Mouse (Mus musculus) embryonic facial prominence, embryonic 15.5 days (tissue): ENCODE measurements at regions not wholly inside any gene's neighbourhood (a gene's known extent, or its start where the extent isn't known, plus 50 kb on each side); places are given as distances from the start of the nearest gene placed in this dataset.

Experiments used
- ATAC-seq: fragments of 200-750 bp; cut with Nextera tagmentation; 2 replicates; pipeline ENCODE4 v1.8.0; 2017; ENCODE audit warnings: low read depth, moderate TSS enrichment; ENCODE audit not compliant: insufficient number of reproducible peaks, low FRiP score, low TSS enrichment
- H3K27ac ChIP-seq: fragments of 300-500 bp; sonication (generic); replicated peaks from 2 replicates; pipeline ENCODE4 v1.5.1; 2015; ENCODE audit warnings: mild to moderate bottlenecking, inconsistent platforms
- H3K27me3 ChIP-seq: fragments of 300-500 bp; sonication (generic); 2 replicates; pipeline ENCODE4 v1.6.1; 2015; ENCODE audit warnings: inconsistent platforms
- H3K36me3 ChIP-seq: fragments of 300-500 bp; sonication (generic); 2 replicates; pipeline ENCODE4 v1.6.1; 2015; ENCODE audit warnings: mild to moderate bottlenecking, inconsistent platforms
- H3K4me1 ChIP-seq: fragments of 300-500 bp; sonication (generic); 2 replicates; pipeline ENCODE4 v1.6.1; 2015; ENCODE audit warnings: inconsistent platforms
- H3K4me2 ChIP-seq: fragments of 300-500 bp; sonication (generic); replicated peaks from 2 replicates; pipeline ENCODE4 v1.6.1; 2015; ENCODE audit warnings: mild to moderate bottlenecking, inconsistent platforms
- H3K4me3 ChIP-seq: fragments of 300-500 bp; sonication (generic); replicated peaks from 2 replicates; pipeline ENCODE4 v1.5.1; 2015; ENCODE audit warnings: mild to moderate bottlenecking, inconsistent platforms
- H3K9ac ChIP-seq: fragments of 300-500 bp; sonication (generic); 2 replicates; pipeline ENCODE4 v1.6.1; 2015; ENCODE audit warnings: inconsistent platforms
- H3K9me3 ChIP-seq: fragments of 300-500 bp; sonication (generic); replicated peaks from 2 replicates; pipeline ENCODE4 v1.6.1; 2016; ENCODE audit warnings: inconsistent platforms
- WGBS: fragments of 180-500 bp; shearing (Covaris S2); methylation state at CpG from one replicate; pipeline ENCODE4 v1.1.7; 2015; 5-methylcytosine and 5-hydroxymethylcytosine counted together

DNA sequence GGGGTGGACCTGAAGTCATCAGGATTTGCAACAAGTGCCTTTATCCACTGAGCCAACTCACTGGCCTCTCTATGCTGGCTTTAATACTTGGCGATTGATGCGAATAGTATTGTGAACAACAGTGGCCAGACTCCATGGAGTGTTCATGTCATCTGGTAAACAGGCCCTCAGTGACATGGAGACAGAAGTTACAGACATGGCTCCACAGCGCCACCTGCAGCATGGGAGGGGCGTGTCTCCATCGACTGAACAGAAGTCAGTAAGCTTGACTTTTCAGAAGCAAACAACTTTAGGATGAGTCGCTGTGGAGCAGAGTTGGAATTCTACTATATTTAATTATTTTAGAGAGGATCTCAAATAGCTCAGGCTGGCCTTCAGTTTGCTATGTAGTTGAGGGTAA lies 74.0 kb upstream of the Foxk1 start:
- no peaks in the 10 kb centered on the region for H3K9me3 ChIP-seq
- H3K4me2 ChIP-seq, result no peak overlapping the region
- no peak overlapping the region for H3K9ac ChIP-seq
- H3K36me3 ChIP-seq, result no peaks in the 10 kb centered on the region
- no peaks in the 10 kb centered on the region for H3K27me3 ChIP-seq
- H3K4me1 ChIP-seq, result peaks cover 7% of the 10 kb centered on the region; the same call in 1 of the 2 replicates
- ATAC-seq, result no peak
- 73% methylated on average over 6 of the region's 6 CpGs for WGBS
- no peak overlapping the region for H3K4me3 ChIP-seq
- no peak overlapping the region for H3K27ac ChIP-seq

DNA sequence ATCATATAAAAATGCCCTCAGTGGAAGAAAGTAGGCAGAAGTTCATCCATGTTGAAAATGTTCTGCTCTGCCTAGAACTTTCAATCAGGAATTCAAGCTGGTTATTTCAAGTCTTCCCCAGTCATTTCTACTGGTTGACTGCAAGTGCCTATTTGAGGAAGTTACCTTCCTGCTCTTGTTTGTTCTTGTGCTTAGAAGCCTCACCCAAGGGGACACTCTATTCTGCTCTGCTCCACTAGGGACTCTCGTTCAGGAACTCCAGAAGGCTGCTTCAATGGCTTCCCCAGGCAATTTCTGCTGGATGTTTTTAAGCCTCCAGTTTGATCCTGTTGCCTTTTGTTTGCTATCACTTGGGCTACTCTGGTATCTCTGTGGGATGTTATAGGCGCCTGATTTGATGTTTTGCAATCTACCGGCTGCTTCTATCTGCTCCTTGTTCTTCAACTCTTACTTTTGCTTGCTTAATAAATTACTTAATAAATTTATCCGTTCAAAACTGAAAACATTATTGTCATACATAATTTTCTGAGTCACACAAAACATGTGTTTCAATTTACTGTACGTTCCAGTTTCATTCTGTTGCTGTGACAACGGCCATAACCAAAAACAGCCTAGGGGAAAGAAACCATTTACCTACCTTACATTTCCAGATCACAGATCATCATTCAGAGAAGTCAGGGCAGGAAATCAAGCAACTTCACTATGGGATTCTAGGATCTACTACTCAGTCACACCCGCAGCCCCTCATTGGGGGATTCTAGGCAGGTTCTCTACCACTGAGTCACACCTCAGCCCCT lies 71.4 kb upstream of the Foxk1 start:
- no peak overlapping the region for H3K4me3 ChIP-seq
- no peaks in the 10 kb centered on the region for H3K9me3 ChIP-seq
- H3K4me1 ChIP-seq, result peaks cover 3% of the 10 kb centered on the region; the same call in 1 of the 2 replicates
- ATAC-seq, result no peak
- WGBS, result 33% methylated on average over 7 of the region's 7 CpGs
- no peaks in the 10 kb centered on the region for H3K27me3 ChIP-seq
- peak overlapping the region; percentile 78 for H3K27ac ChIP-seq
- no peak overlapping the region for H3K9ac ChIP-seq
- H3K4me2 ChIP-seq, result no peak overlapping the region
- H3K36me3 ChIP-seq, result no peaks in the 10 kb centered on the region

DNA sequence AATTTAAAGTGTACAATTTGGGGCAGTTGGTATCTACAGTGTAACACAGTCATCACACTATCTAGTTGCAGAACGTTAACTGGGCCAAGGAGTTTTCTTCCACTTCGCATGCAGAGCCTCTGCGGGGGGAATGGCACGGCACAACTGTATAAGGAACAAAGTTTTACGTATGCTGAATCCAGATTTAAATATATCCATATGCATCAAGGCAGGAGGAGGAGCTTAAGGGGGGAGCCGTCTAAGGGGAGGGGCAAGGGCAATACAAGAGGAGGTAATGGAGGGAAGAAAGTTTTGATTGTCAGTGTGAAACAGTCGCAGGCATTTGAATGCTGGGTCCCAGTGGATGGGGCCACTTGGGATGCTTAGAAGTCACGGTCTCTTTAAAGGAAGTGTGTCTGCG lies 68.6 kb upstream of the Foxk1 start:
- no peak overlapping the region for H3K4me2 ChIP-seq
- no peak overlapping the region for H3K4me3 ChIP-seq
- H3K27me3 ChIP-seq, result no peaks in the 10 kb centered on the region
- peaks cover 3% of the 10 kb centered on the region; the same call in 1 of the 2 replicates for H3K4me1 ChIP-seq
- no peaks in the 10 kb centered on the region for H3K36me3 ChIP-seq
- H3K27ac ChIP-seq, result no peak overlapping the region
- no peaks in the 10 kb centered on the region for H3K9me3 ChIP-seq
- no peak overlapping the region for H3K9ac ChIP-seq
- 50% methylated on average over 9 of the region's 9 CpGs for WGBS
- no peak for ATAC-seq

DNA sequence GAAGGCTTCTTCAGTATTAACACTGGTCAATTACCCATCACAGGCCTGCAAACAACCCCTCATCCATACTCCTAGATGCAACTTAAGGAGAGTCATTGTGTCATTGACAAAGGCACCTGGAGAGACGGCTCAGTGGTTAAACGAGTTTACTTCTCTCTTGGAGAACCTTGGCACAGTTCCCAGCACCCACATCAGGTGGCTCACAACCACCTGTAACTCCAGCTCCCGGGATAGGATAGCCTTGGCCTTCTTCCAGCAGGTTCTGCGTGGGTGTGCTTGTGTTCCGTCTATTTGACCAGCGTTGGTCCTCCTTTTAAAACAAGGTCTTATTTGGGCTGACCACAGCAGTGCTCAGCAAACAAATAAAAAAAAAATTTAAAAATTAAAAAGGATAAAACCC lies 63.9 kb upstream of the Foxk1 start:
- no peak overlapping the region for H3K9ac ChIP-seq
- no peak overlapping the region for H3K27ac ChIP-seq
- no peak overlapping the region for H3K4me3 ChIP-seq
- no peaks in the 10 kb centered on the region for H3K27me3 ChIP-seq
- ATAC-seq, result no peak
- no peak overlapping the region for H3K4me2 ChIP-seq
- H3K36me3 ChIP-seq, result no peaks in the 10 kb centered on the region
- no peaks in the 10 kb centered on the region for H3K9me3 ChIP-seq
- peaks cover 14% of the 10 kb centered on the region for H3K4me1 ChIP-seq
- 60% methylated on average over 6 of the region's 6 CpGs for WGBS

DNA sequence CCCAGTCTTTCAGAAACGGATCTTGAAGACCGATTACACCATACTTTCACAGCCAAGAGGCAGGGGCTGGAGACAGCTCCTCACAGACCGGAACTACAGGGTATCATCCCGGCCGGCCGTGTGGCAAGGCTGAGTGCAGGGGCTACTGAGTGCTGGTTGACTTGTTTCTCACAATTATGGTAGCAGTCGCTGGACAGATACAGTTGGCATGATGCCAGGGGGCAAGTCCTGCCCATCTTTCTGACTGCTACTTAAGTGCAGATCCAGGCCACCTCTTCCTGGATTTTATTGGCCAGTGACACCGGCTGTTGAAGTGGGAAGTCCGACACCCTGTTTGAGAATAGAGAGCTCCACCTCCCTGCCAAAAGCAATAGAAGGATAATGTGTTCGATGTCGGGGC lies 63.2 kb upstream of the Foxk1 start:
- H3K9ac ChIP-seq, result no peak overlapping the region
- 66% methylated on average over 11 of the region's 11 CpGs for WGBS
- no peak for ATAC-seq

DNA sequence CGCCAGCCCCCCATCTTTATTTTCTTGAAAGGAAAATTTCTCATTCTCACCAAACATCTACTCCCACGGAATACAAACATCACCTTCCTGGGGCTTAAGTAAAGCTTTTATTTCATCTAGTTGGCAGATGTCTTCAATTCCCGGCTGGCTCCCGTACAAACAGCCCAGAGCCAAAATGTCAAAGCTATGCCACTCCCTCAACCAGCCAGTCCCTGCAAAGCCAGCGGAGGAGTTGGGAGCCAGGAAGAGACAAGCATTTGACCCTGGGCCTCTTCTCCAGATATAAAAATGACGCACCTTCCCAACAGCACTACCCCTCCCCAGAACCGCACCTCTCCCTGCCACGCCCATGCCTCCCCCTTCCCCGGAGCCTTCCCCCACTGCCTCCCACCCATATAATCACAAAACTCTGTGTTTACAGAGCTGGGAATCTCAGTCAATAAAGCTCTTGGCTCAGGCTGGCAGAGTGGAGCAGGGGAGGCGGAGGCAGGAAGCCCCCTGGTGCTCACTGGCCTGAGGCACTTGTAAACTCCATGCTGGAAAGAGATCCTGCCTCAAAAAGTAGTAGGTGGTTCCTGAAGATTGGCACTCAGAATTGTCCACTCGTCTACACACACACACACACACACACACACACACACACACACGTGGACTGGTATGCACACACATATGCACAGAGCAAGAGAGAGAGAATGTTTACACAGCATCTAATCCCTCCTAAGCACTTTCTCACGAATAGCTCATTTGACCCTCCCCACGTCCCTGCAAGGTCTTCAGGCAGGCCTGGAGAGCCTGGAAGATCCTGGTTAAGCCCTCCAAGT lies 60.9 kb upstream of the Foxk1 start:
- no peak overlapping the region for H3K4me3 ChIP-seq
- H3K4me1 ChIP-seq, result peaks cover 14% of the 10 kb centered on the region
- ATAC-seq, result peak; percentile 56
- H3K4me2 ChIP-seq, result no peak overlapping the region
- H3K27ac ChIP-seq, result peak overlapping the region; percentile 86
- no peaks in the 10 kb centered on the region for H3K36me3 ChIP-seq
- H3K27me3 ChIP-seq, result no peaks in the 10 kb centered on the region
- no peaks in the 10 kb centered on the region for H3K9me3 ChIP-seq
- H3K9ac ChIP-seq, result no peak overlapping the region
- 22% methylated on average over 14 of the region's 14 CpGs for WGBS

More for the DNA sequence above, 63.2 kb upstream of the Foxk1 start:
- Histone ChIP-seq H3K27ac (no peak overlapping the region; the same call in 1 of the 2 replicates), H3K4me2 (no peak overlapping the region), H3K9me3 (no peaks in the 10 kb centered on the region), H3K4me1 (peaks cover 14% of the 10 kb centered on the region), H3K4me3 (no peak overlapping the region), H3K27me3 (no peaks in the 10 kb centered on the region), H3K36me3 (no peaks in the 10 kb centered on the region)

DNA sequence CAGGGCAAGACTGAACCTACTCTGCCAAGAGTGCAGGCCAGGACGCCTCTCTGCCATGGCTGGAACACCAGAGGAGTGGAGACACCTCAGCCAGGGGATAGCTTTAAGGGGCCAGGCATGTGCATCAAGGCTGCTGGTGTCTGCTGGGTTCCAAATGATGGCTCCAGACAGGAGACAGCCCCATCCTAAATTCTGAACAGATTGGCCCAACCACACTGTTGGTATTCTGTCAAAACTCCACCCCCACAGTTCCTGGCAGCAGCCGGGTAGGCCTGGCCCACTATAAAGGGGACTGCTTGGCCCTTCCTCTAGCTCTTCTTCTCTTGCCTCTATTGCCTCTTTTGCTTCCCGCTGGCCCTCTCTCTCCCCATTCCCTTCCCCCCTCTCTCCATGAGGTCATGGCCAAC lies 60.3 kb upstream of the Foxk1 start:
- H3K27ac ChIP-seq, result peak overlapping the region; percentile 86
- H3K4me1 ChIP-seq, result peaks cover 14% of the 10 kb centered on the region

DNA sequence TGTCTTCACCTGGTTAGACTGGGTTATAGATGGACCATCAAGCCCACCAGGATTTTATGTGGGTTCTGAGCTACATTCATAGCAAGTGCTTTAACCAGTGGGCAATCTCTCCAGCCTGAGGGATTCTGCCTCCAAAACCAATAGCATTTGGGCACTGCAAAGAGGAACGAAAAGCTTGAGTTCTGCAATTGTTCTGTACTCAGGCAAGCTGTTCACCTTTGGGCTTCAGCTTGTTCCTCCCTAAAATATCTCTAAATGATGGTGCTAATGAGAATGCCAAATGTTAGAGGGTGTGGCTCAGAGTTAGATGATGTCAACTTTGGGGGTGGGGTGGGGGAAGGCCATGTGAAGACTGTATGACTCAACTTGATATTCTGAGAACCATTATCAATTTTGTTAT lies 54.8 kb upstream of the Foxk1 start:
- WGBS, result 91% methylated on average over 1 of the region's 1 CpGs
- Histone ChIP-seq H3K27me3 (no peaks in the 10 kb centered on the region), H3K9ac (no peak overlapping the region), H3K27ac (no peak overlapping the region), H3K9me3 (0 out of 2 replicates have a peak, but pooled peaks cover 4% of the 10 kb centered on the region), H3K4me1 (0 out of 2 replicates have a peak, but pooled peaks cover under 1% of the 10 kb centered on the region), H3K4me3 (no peak overlapping the region), H3K36me3 (no peaks in the 10 kb centered on the region), H3K4me2 (no peak overlapping the region)
- no peak for ATAC-seq

More for the DNA sequence above, 60.3 kb upstream of the Foxk1 start:
- Histone ChIP-seq H3K4me3 (no peak overlapping the region), H3K27me3 (no peaks in the 10 kb centered on the region), H3K9ac (no peak overlapping the region), H3K4me2 (no peak overlapping the region), H3K36me3 (no peaks in the 10 kb centered on the region), H3K9me3 (no peaks in the 10 kb centered on the region)
- ATAC-seq, result no peak; the same call in 1 of the 2 replicates
- WGBS, result 48% methylated on average over 3 of the region's 3 CpGs

DNA sequence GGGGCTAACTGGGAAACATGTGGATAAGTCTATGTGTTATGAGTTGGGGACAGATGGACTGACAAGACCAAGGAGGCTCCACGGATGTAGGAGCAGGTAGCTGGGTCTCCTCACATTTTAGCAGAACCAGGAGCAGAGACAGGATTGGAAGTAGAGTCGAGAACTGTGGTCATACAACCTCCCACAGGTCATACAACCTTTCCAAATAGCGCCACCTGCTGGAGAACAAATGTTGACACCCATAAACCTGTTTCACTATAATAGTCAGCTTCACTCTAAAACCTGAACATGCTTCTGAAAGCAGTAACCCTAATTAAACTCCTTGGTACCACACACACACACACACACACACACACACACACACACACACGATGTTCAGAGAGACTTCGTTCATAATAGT lies 50.7 kb upstream of the Foxk1 start:
- H3K4me2 ChIP-seq, result no peak overlapping the region
- 45% methylated on average over 5 of the region's 5 CpGs for WGBS
- ATAC-seq, result no peak
- H3K36me3 ChIP-seq, result no peaks in the 10 kb centered on the region
- H3K9ac ChIP-seq, result no peak overlapping the region
- H3K9me3 ChIP-seq, result 0 out of 2 replicates have a peak, but pooled peaks cover 4% of the 10 kb centered on the region
- H3K4me3 ChIP-seq, result no peak overlapping the region
- no peaks in the 10 kb centered on the region for H3K4me1 ChIP-seq
- no peak overlapping the region for H3K27ac ChIP-seq
- H3K27me3 ChIP-seq, result no peaks in the 10 kb centered on the region
